Mouse (Mus musculus) ES-Bruce4 (cell line): ENCODE data around the gene Cd160.

ENCODE experiments used
- EP300 ChIP-seq: IDR thresholded peaks from 2 replicates; pipeline ENCODE4 v1.6.1; 2011; ENCODE audit warnings: low read depth, low read length; ENCODE audit not compliant: insufficient read depth
- POLR2A ChIP-seq: IDR thresholded peaks from one replicate; pipeline ENCODE4 v1.8.1; 2011; ENCODE audit warnings: low read length; ENCODE audit not compliant: insufficient read depth

- no peak for TF ChIP-seq POLR2A
- no peak for TF ChIP-seq EP300
These were observed 46.9 kb downstream of the Cd160 start for GRCm38 (mm10) chr3:96782236-96782635.
